Mouse (Mus musculus): ENCODE measurements around the gene Trmt1. TPM values are rescaled to one million over a fixed set of nuclear protein-coding genes. Genes with fewer than 3 reads are reported as not detected.

Trmt1 gene
- polyA plus RNA-seq, 1 experiment from 2014 or later = 53.5 TPM

GRCm38 (mm10) chr8:84707267-84707883 is 21.3 kb downstream of the Trmt1 start:
- Histone ChIP-seq H3K9ac (peak overlapping the region; percentile 72), H3K9me3 (replicated peaks) (no peaks in the 10 kb centered on the region), H3K4me3 (peak overlapping the region; percentile 35), H3K27ac (peak overlapping the region; percentile 98), H3K4me1 (peaks cover 85% of the 10 kb centered on the region), H3K36me3 (ENCODE audit: poor library complexity, severe bottlenecking) (peaks cover 15% of the 10 kb centered on the region; the same call in 1 of the 2 replicates), H3K4me2 (peak overlapping the region; percentile 56), H3K27me3 (peaks cover 60% of the 10 kb centered on the region)
- no peak for ATAC-seq
- WGBS = 11% methylated on average over 22 of the region's 22 CpGs

- H3K9me3 ChIP-seq (replicated peaks) = no peaks in the 10 kb centered on the region
- peaks cover 15% of the 10 kb centered on the region; the same call in 1 of the 2 replicates for H3K36me3 ChIP-seq (ENCODE audit: poor library complexity, severe bottlenecking)
- H3K4me3 ChIP-seq = peak overlapping the region; percentile 35
- ATAC-seq = no peak
- peak overlapping the region; percentile 56 for H3K4me2 ChIP-seq
- H3K9ac ChIP-seq = peak overlapping the region; percentile 72
- peak overlapping the region; percentile 98 for H3K27ac ChIP-seq
- peaks cover 90% of the 10 kb centered on the region for H3K4me1 ChIP-seq
- peaks cover 52% of the 10 kb centered on the region for H3K27me3 ChIP-seq
- 5% methylated on average over 15 of the region's 15 CpGs for WGBS
Measured at GRCm38 (mm10) chr8:84708071-84708541, 22.0 kb downstream of the Trmt1 start.

- Histone ChIP-seq H3K27ac (peak overlapping the region; percentile 98), H3K4me2 (peak overlapping the region; percentile 3; the same call in 1 of the 2 replicates), H3K4me1 (peaks cover 93% of the 10 kb centered on the region), H3K36me3 (ENCODE audit: poor library complexity, severe bottlenecking) (peaks cover 14% of the 10 kb centered on the region), H3K9me3 (replicated peaks) (no peaks in the 10 kb centered on the region), H3K9ac (peak overlapping the region; percentile 0; the same call in 1 of the 2 replicates), H3K4me3 (no peak overlapping the region), H3K27me3 (peaks cover 44% of the 10 kb centered on the region)
- ATAC-seq = peak; percentile 76
- WGBS = 6% methylated on average over 12 of the region's 12 CpGs
Measured at GRCm38 (mm10) chr8:84708774-84709475, 22.8 kb downstream of the Trmt1 start.

- peaks cover 38% of the 10 kb centered on the region for H3K27me3 ChIP-seq
- WGBS = 88% methylated on average over 1 of the region's 1 CpGs
- H3K4me2 ChIP-seq = 0 out of 2 replicates have a peak overlapping the region, but pooled peaks have one; percentile 3
- H3K27ac ChIP-seq = peak overlapping the region; percentile 98
- no peak for ATAC-seq
- no peak overlapping the region for H3K4me3 ChIP-seq
- peaks cover 95% of the 10 kb centered on the region for H3K4me1 ChIP-seq
- peaks cover 18% of the 10 kb centered on the region for H3K36me3 ChIP-seq (ENCODE audit: poor library complexity, severe bottlenecking)
- H3K9me3 ChIP-seq (replicated peaks) = no peaks in the 10 kb centered on the region
- peak overlapping the region; percentile 52 for H3K9ac ChIP-seq
Measured at GRCm38 (mm10) chr8:84709931-84710330, 23.8 kb downstream of the Trmt1 start.

GRCm38 (mm10) chr8:84711312-84711711 is 25.2 kb downstream of the Trmt1 start:
- 46% methylated on average over 3 of the region's 3 CpGs for WGBS
- H3K27me3 ChIP-seq = peaks cover 30% of the 10 kb centered on the region
- peaks cover 94% of the 10 kb centered on the region for H3K4me1 ChIP-seq
- H3K4me2 ChIP-seq = peak overlapping the region; percentile 10
- peak overlapping the region; percentile 54; the same call in 1 of the 2 replicates for H3K9ac ChIP-seq
- no peaks in the 10 kb centered on the region for H3K9me3 ChIP-seq (replicated peaks)
- peak overlapping the region; percentile 98 for H3K27ac ChIP-seq
- no peak overlapping the region for H3K4me3 ChIP-seq
- peaks cover 24% of the 10 kb centered on the region for H3K36me3 ChIP-seq (ENCODE audit: poor library complexity, severe bottlenecking)
- ATAC-seq = no peak

- peaks cover 93% of the 10 kb centered on the region for H3K4me1 ChIP-seq
- peaks cover 27% of the 10 kb centered on the region for H3K27me3 ChIP-seq
- peak overlapping the region; percentile 10 for H3K4me2 ChIP-seq
- H3K27ac ChIP-seq = peak overlapping the region; percentile 98
- peak overlapping the region; percentile 54; the same call in 1 of the 2 replicates for H3K9ac ChIP-seq
- no peaks in the 10 kb centered on the region for H3K9me3 ChIP-seq (replicated peaks)
- no peak overlapping the region for H3K4me3 ChIP-seq
- H3K36me3 ChIP-seq (ENCODE audit: poor library complexity, severe bottlenecking) = peaks cover 30% of the 10 kb centered on the region
- ATAC-seq = peak; percentile 85
- 4% methylated on average over 10 of the region's 11 CpGs for WGBS
Measured at GRCm38 (mm10) chr8:84711933-84712758, 26.0 kb downstream of the Trmt1 start.

- H3K27ac ChIP-seq = peak overlapping the region; percentile 98
- ATAC-seq = peak; percentile 19; the same call in 1 of the 2 replicates
- peaks cover 22% of the 10 kb centered on the region for H3K27me3 ChIP-seq
- 2% methylated on average over 3 of the region's 3 CpGs for WGBS
- H3K36me3 ChIP-seq (ENCODE audit: poor library complexity, severe bottlenecking) = peaks cover 28% of the 10 kb centered on the region
- peak overlapping the region; percentile 57 for H3K9ac ChIP-seq
- H3K9me3 ChIP-seq (replicated peaks) = no peaks in the 10 kb centered on the region
- 0 out of 2 replicates have a peak overlapping the region, but pooled peaks have one; percentile 7 for H3K4me2 ChIP-seq
- H3K4me3 ChIP-seq = no peak overlapping the region
- H3K4me1 ChIP-seq = peaks cover 90% of the 10 kb centered on the region
Measured at GRCm38 (mm10) chr8:84712759-84713120, 26.6 kb downstream of the Trmt1 start.

GRCm38 (mm10) chr8:84713381-84713780 is 27.3 kb downstream of the Trmt1 start:
- H3K4me3 ChIP-seq = no peak overlapping the region; the same call in 1 of the 2 replicates
- 26% methylated on average over 4 of the region's 4 CpGs for WGBS
- H3K27ac ChIP-seq = peak overlapping the region; percentile 98
- no peak for ATAC-seq
- peak overlapping the region; percentile 57 for H3K9ac ChIP-seq
- no peaks in the 10 kb centered on the region for H3K9me3 ChIP-seq (replicated peaks)
- H3K4me2 ChIP-seq = peak overlapping the region; percentile 12; the same call in 1 of the 2 replicates
- H3K4me1 ChIP-seq = peaks cover 84% of the 10 kb centered on the region
- H3K27me3 ChIP-seq = peaks cover 16% of the 10 kb centered on the region; the same call in 1 of the 2 replicates
- peaks cover 24% of the 10 kb centered on the region for H3K36me3 ChIP-seq (ENCODE audit: poor library complexity, severe bottlenecking)

- peaks cover 10% of the 10 kb centered on the region; the same call in 1 of the 2 replicates for H3K27me3 ChIP-seq
- H3K9me3 ChIP-seq (replicated peaks) = no peaks in the 10 kb centered on the region
- ATAC-seq = no peak
- peaks cover 31% of the 10 kb centered on the region for H3K36me3 ChIP-seq (ENCODE audit: poor library complexity, severe bottlenecking)
- H3K27ac ChIP-seq = peak overlapping the region; percentile 98
- H3K4me3 ChIP-seq = no peak overlapping the region
- H3K4me1 ChIP-seq = peaks cover 81% of the 10 kb centered on the region
- WGBS = 40% methylated on average over 4 of the region's 4 CpGs
- H3K9ac ChIP-seq = peak overlapping the region; percentile 57
- H3K4me2 ChIP-seq = peak overlapping the region; percentile 12; the same call in 1 of the 2 replicates
Measured at GRCm38 (mm10) chr8:84714161-84714560, 28.1 kb downstream of the Trmt1 start.

GRCm38 (mm10) chr8:84715893-84716468 is 29.9 kb downstream of the Trmt1 start:
- Histone ChIP-seq H3K4me2 (peak overlapping the region; percentile 42), H3K9ac (peak overlapping the region; percentile 53), H3K4me1 (peaks cover 65% of the 10 kb centered on the region), H3K36me3 (ENCODE audit: poor library complexity, severe bottlenecking) (peaks cover 49% of the 10 kb centered on the region), H3K27ac (peak overlapping the region; percentile 83), H3K9me3 (replicated peaks) (no peaks in the 10 kb centered on the region), H3K27me3 (peaks cover 10% of the 10 kb centered on the region; the same call in 1 of the 2 replicates), H3K4me3 (peak overlapping the region; percentile 2; the same call in 1 of the 2 replicates)
- WGBS = 4% methylated on average over 27 of the region's 27 CpGs
- no peak for ATAC-seq

- no peak for ATAC-seq
- Histone ChIP-seq H3K4me3 (no peak overlapping the region), H3K27ac (peak overlapping the region; percentile 68), H3K27me3 (peaks cover 10% of the 10 kb centered on the region; the same call in 1 of the 2 replicates), H3K4me2 (no peak overlapping the region), H3K9ac (peak overlapping the region; percentile 40; the same call in 1 of the 2 replicates), H3K36me3 (ENCODE audit: poor library complexity, severe bottlenecking) (peaks cover 57% of the 10 kb centered on the region), H3K4me1 (peaks cover 61% of the 10 kb centered on the region), H3K9me3 (replicated peaks) (no peaks in the 10 kb centered on the region)
- 81% methylated on average over 11 of the region's 11 CpGs for WGBS
Measured at GRCm38 (mm10) chr8:84716790-84717189, 30.7 kb downstream of the Trmt1 start.
